Mouse (Mus musculus) hindbrain, embryonic 14.5 days (tissue): ENCODE results near the gene Pde10a. TPM values are rescaled to one million over a fixed set of nuclear protein-coding genes. Genes with fewer than 3 reads are reported as not detected.

Experiments used
- ATAC-seq: fragments of 200-750 bp; cut with Nextera tagmentation; 2 replicates; pipeline ENCODE4 v1.8.0; 2017; ENCODE audit warnings: moderate number of reproducible peaks, mild to moderate bottlenecking, moderate TSS enrichment, moderate library complexity; ENCODE audit not compliant: low FRiP score
- DNase-seq: peaks from one replicate; pipeline ENCODE4 v3.0.0-alpha.2; 2015; ENCODE audit warnings: low spot score
- H3K27ac ChIP-seq: fragments of 300-500 bp; sonication (generic); 2 replicates; pipeline ENCODE4 v1.5.1; 2014; ENCODE audit warnings: mild to moderate bottlenecking, moderate library complexity
- H3K27me3 ChIP-seq: fragments of 300-500 bp; sonication (generic); 2 replicates; pipeline ENCODE4 v1.6.1; 2014; ENCODE audit warnings: mild to moderate bottlenecking, low read length, mixed read lengths; ENCODE audit not compliant: control insufficient read depth, insufficient read depth
- H3K36me3 ChIP-seq: fragments of 300-500 bp; sonication (generic); replicated peaks from 2 replicates; pipeline ENCODE4 v1.6.1; 2014; ENCODE audit not compliant: control insufficient read depth, insufficient read depth
- H3K4me1 ChIP-seq: fragments of 300-500 bp; sonication (generic); replicated peaks from 2 replicates; pipeline ENCODE4 v1.6.1; 2014; ENCODE audit warnings: antibody characterized with exemption, low read length, mixed read lengths; ENCODE audit not compliant: control insufficient read depth, insufficient read depth
- H3K4me2 ChIP-seq: fragments of 300-500 bp; sonication (generic); replicated peaks from 2 replicates; pipeline ENCODE4 v1.6.1; 2014; ENCODE audit warnings: mild to moderate bottlenecking, moderate library complexity
- H3K4me3 ChIP-seq: fragments of 300-500 bp; sonication (generic); replicated peaks from 2 replicates; pipeline ENCODE4 v1.5.1; 2014; ENCODE audit warnings: mild to moderate bottlenecking, low read length
- H3K9ac ChIP-seq: fragments of 300-500 bp; sonication (generic); 2 replicates; pipeline ENCODE4 v1.6.1; 2014
- H3K9me3 ChIP-seq: fragments of 300-500 bp; sonication (generic); 2 replicates; pipeline ENCODE4 v1.6.1; 2016; ENCODE audit warnings: low read length; ENCODE audit not compliant: control insufficient read depth
- WGBS: fragments of 180-500 bp; shearing (Covaris S2); extraction: QIAGEN DNeasy Blood & Tissue Kit; methylation state at CpG from one replicate; pipeline ENCODE4 v1.1.7; 2014; 5-methylcytosine and 5-hydroxymethylcytosine counted together
- polyA plus RNA-seq: library from polyadenylated mRNA; unstranded; fragments of >200 nt; fragmentation: Nextera tagmentation; extraction: Ambion mirVana; gene quantifications from 2 replicates; pipeline ENCODE4 v1.2.1, GENCODE M21; 2014

Pde10a gene
- polyA plus RNA-seq, 1 experiment from 2014 or later, result 15.8 TPM

DNA sequence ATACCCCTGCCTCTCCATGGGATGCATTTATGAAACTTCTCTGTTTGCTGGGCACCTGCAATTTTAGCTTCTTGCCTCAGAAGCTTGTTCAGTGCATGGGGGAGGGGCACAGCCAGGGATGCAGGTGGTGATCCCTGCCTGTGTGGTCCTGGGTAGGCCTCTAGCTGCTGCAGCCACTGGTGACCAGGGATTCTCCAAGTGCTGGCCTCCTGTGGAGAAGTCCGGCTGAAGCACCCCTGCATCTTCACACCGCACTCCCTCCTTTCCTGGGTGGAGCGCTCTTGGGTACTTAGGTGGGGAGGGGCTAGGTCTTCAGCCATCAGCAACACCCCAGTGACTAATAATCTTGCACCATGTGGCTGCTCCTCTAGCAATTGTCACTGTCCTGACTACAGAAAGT is 1.2 kb upstream of the Pde10a start:
- Histone ChIP-seq H3K4me1 (peaks cover 23% of the 10 kb centered on the region), H3K9me3 (no peaks in the 10 kb centered on the region), H3K4me3 (peak overlapping the region; percentile 51), H3K27ac (0 out of 2 replicates have a peak overlapping the region, but pooled peaks have one; percentile 51), H3K9ac (peak overlapping the region; percentile 67), H3K4me2 (peak overlapping the region; percentile 91), H3K36me3 (no peaks in the 10 kb centered on the region), H3K27me3 (peaks cover 28% of the 10 kb centered on the region)
- WGBS, result 7% methylated on average over 3 of the region's 3 CpGs
- DNase-seq (no peak), ATAC-seq (no peak; the same call in 1 of the 2 replicates)

- no peaks in the 10 kb centered on the region for H3K36me3 ChIP-seq
- peak overlapping the region; percentile 91 for H3K4me2 ChIP-seq
- peaks cover 23% of the 10 kb centered on the region for H3K4me1 ChIP-seq
- under 1% methylated on average over 42 of the region's 45 CpGs for WGBS
- peak overlapping the region; percentile 51 for H3K4me3 ChIP-seq
- DNase-seq, result peak; percentile 80
- H3K9ac ChIP-seq, result peak overlapping the region; percentile 67
- H3K27ac ChIP-seq, result peak overlapping the region; percentile 51; the same call in 1 of the 2 replicates
- no peaks in the 10 kb centered on the region for H3K9me3 ChIP-seq
- peaks cover 28% of the 10 kb centered on the region for H3K27me3 ChIP-seq
- ATAC-seq, result peak; percentile 90
Observed at GRCm38 (mm10) chr17:8524387-8525165, 596 bp upstream of the Pde10a start.

DNA sequence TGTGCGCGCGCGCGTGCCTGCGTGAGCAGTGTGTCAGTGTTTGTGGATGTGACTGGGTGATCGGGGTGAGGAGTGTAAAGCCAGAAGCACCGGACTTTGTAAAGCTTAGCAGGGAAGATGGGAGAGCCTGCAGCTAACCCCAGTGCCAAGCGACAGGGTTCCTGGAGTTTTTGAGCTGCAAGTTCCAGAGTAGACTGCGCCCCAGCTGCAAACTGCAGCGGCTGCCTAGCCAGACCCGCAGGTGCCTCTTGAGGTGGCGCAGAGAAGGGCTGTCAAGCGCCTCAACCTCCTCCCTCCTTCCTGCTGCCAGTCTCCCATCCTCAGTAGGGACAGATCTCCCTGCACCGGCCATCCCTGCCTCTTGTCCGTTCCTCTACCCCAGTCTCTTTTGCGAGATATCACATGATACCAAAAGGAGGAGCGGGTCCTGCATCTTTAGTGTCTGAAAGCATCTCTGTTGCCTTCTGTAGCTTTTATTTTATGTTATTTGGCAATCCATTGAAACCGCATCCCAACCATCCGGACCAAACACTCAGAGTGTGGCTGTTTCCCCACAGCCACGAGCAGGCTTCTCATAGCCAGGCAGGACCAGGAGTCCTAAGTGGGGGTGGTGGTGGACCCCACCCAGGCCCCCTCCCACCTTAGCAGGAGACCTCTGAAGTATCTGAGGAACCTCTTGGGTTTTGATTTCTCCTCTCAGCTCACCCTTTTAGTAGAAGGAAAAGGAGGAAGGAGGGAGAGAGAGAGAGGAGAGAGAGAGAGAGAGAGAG is 984 bp downstream of the Pde10a start:
- Histone ChIP-seq H3K4me2 (peak overlapping the region; percentile 91), H3K27ac (0 out of 2 replicates have a peak overlapping the region, but pooled peaks have one; percentile 1), H3K9me3 (no peaks in the 10 kb centered on the region), H3K4me3 (peak overlapping the region; percentile 51), H3K4me1 (peaks cover 23% of the 10 kb centered on the region), H3K9ac (peak overlapping the region; percentile 24; the same call in 1 of the 2 replicates), H3K36me3 (no peaks in the 10 kb centered on the region), H3K27me3 (peaks cover 28% of the 10 kb centered on the region)
- DNase-seq (no peak), ATAC-seq (no peak)
- WGBS, result 3% methylated on average over 21 of the region's 21 CpGs

- Histone ChIP-seq H3K9me3 (no peaks in the 10 kb centered on the region), H3K27ac (no peak overlapping the region), H3K9ac (no peak overlapping the region), H3K4me1 (peaks cover 23% of the 10 kb centered on the region), H3K27me3 (peaks cover 28% of the 10 kb centered on the region), H3K4me2 (peak overlapping the region; percentile 91; the same call in 1 of the 2 replicates), H3K4me3 (no peak overlapping the region), H3K36me3 (no peaks in the 10 kb centered on the region)
- DNase-seq, result no peak
- WGBS, result 15% methylated on average over 9 of the region's 9 CpGs
- no peak for ATAC-seq
Observed at GRCm38 (mm10) chr17:8526815-8527261, 1.7 kb downstream of the Pde10a start.

GRCm38 (mm10) chr17:8528641-8529040 is 3.5 kb downstream of the Pde10a start:
- H3K9me3 ChIP-seq, result no peaks in the 10 kb centered on the region
- H3K9ac ChIP-seq, result no peak overlapping the region
- peaks cover 18% of the 10 kb centered on the region for H3K4me1 ChIP-seq
- no peaks in the 10 kb centered on the region for H3K36me3 ChIP-seq
- no peak overlapping the region for H3K4me3 ChIP-seq
- H3K27me3 ChIP-seq, result peaks cover 23% of the 10 kb centered on the region
- 80% methylated on average over 3 of the region's 3 CpGs for WGBS
- ATAC-seq (no peak), DNase-seq (no peak)
- H3K27ac ChIP-seq, result no peak overlapping the region
- H3K4me2 ChIP-seq, result no peak overlapping the region

- no peak overlapping the region for H3K27ac ChIP-seq
- no peak overlapping the region for H3K9ac ChIP-seq
- H3K4me2 ChIP-seq, result no peak overlapping the region
- ATAC-seq (no peak), DNase-seq (no peak)
- H3K9me3 ChIP-seq, result no peaks in the 10 kb centered on the region
- WGBS, result 62% methylated on average over 4 of the region's 4 CpGs
- no peaks in the 10 kb centered on the region for H3K4me1 ChIP-seq
- no peak overlapping the region for H3K4me3 ChIP-seq
- H3K27me3 ChIP-seq, result peaks cover 4% of the 10 kb centered on the region; the same call in 1 of the 2 replicates
- no peaks in the 10 kb centered on the region for H3K36me3 ChIP-seq
Observed at GRCm38 (mm10) chr17:8532609-8533008, 7.4 kb downstream of the Pde10a start.

DNA sequence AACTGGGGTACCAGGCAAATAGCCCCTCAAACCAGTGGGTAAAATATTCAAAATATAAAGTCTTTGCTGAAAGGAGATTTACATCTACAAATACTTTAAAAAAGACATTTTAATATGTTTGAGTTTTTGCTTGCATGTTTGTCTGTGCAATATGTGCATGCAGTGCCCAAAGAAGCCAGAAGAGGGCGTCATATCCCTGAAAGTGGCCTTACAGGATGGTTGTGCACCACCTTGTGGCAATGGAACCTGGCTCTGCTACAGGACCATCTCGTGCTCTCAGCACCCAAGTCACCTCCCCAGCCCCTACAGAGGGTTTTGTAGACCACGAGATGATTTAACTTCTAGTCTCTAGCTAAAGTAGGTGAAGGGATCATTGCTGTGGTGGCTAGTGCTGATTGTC is 8.7 kb downstream of the Pde10a start:
- H3K9ac ChIP-seq, result no peak overlapping the region
- DNase-seq, result no peak
- no peak for ATAC-seq
- H3K27ac ChIP-seq, result no peak overlapping the region
- no peaks in the 10 kb centered on the region for H3K27me3 ChIP-seq
- no peak overlapping the region for H3K4me3 ChIP-seq
- H3K4me1 ChIP-seq, result no peaks in the 10 kb centered on the region
- H3K4me2 ChIP-seq, result no peak overlapping the region
- no peaks in the 10 kb centered on the region for H3K36me3 ChIP-seq
- H3K9me3 ChIP-seq, result no peaks in the 10 kb centered on the region
- 46% methylated on average over 3 of the region's 3 CpGs for WGBS

- Histone ChIP-seq H3K4me1 (no peaks in the 10 kb centered on the region), H3K4me3 (no peak overlapping the region), H3K36me3 (no peaks in the 10 kb centered on the region), H3K27me3 (no peaks in the 10 kb centered on the region), H3K27ac (no peak overlapping the region), H3K9me3 (no peaks in the 10 kb centered on the region), H3K9ac (no peak overlapping the region), H3K4me2 (no peak overlapping the region)
- no peak for ATAC-seq
- no peak for DNase-seq
- 81% methylated on average over 6 of the region's 6 CpGs for WGBS
Observed at GRCm38 (mm10) chr17:8536522-8536921, 11.3 kb downstream of the Pde10a start.

- H3K27ac ChIP-seq, result no peak overlapping the region
- no peaks in the 10 kb centered on the region for H3K4me1 ChIP-seq
- H3K4me2 ChIP-seq, result no peak overlapping the region
- WGBS, result 67% methylated on average over 3 of the region's 3 CpGs
- no peaks in the 10 kb centered on the region for H3K27me3 ChIP-seq
- H3K4me3 ChIP-seq, result no peak overlapping the region
- H3K36me3 ChIP-seq, result no peaks in the 10 kb centered on the region
- no peaks in the 10 kb centered on the region for H3K9me3 ChIP-seq
- DNase-seq (no peak), ATAC-seq (no peak)
- no peak overlapping the region for H3K9ac ChIP-seq
Observed at GRCm38 (mm10) chr17:8538102-8538501, 12.9 kb downstream of the Pde10a start.
